Mouse (Mus musculus) spleen, adult 2 months (tissue): ENCODE measurements around the gene Fcmr.

ENCODE experiments used
- CTCF ChIP-seq: fragments of 200-500 bp; IDR thresholded peaks from 2 replicates; pipeline ENCODE4 v1.5.1; 2011; ENCODE audit warnings: mild to moderate bottlenecking, inconsistent platforms; ENCODE audit not compliant: insufficient read depth, insufficient read length, insufficient replicate concordance; ENCODE audit errors: extremely low read depth
- POLR2A ChIP-seq: fragments of 200-500 bp; IDR thresholded peaks from 2 replicates; pipeline ENCODE4 v1.6.1; 2011; ENCODE audit warnings: low read depth, low read length, inconsistent platforms

DNA sequence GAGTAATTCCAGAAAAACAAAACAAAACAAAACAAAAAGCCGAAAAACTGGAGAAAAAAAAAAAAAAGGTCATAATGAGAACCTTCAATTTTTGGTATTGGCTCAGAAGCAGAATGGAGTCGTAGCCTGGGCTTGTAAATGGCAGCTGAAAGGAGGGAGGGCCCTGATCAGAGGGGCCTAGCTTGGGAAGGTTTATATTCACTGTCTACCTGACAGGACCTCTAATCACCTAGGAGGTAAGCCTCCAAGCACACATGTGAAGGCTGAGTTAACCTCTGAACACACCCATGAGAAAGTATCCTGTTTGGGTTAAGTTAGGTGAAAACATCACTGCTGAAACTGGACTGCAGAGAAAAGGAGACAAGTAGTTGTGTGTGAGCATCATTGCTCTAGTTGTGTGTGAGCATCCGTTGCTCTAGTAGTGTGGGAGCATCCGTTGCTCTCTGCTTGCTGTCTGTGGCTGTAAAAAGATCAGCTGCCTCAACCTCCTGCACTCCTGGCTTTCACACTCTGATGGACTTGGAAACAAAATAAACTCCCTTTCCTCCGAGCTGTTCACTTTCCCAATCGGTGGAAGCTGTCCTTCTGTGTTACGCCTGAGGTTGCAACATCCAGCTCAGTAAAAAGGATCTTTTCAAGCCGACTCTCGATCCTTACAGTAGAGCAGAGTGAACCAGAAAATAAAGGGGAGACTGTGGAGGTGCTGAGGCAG lies 28.0 kb downstream of the Fcmr start:
- no peak for TF ChIP-seq CTCF
- TF ChIP-seq POLR2A, result no peak
